Mouse (Mus musculus): Measurements from ENCODE around the gene Gstm6. TPM values are rescaled to one million over a fixed set of nuclear protein-coding genes. Genes with fewer than 3 reads are reported as not detected.
A peak's percentile ranks its signal among the peaks of the same experiment; 100 is the strongest.

Gstm6 gene
- polyA plus RNA-seq, 1 experiment from 2014 or later = 3.9 TPM

DNA sequence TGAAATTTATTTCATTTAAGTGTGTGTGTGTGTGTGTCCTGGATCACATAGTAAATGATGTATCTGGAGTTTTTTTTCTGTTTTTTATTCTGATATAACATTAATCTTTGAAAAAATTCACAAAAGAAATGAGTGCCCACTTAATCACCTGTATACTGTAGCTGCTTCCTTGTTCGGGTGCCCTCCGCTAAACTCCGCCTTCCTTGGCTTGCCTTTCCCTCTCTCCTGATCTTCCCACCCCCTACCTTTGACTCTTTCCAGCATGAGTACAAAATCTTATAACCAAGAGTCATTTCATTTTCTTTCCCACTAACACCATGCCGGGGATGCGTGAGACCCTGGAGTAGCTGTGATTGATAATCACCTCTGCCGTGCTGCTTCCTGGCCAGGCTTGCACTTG is 11.4 kb downstream of the Gstm6 start:
- Histone ChIP-seq H3K27ac (ENCODE audit: low read length) (no peak overlapping the region), H3K36me3 (ENCODE audit: control insufficient read depth, insufficient read depth, low read length) (no peaks in the 10 kb centered on the region), H3K4me2 (ENCODE audit: low read depth, low read length) (no peak overlapping the region), H3K4me1 (replicated peaks; ENCODE audit: control insufficient read depth, insufficient read depth, low read length) (peaks cover 8% of the 10 kb centered on the region), H3K4me3 (ENCODE audit: low read length) (no peak overlapping the region), H3K9me3 (ENCODE audit: control insufficient read depth, low read length) (no peaks in the 10 kb centered on the region), H3K9ac (ENCODE audit: low read length) (no peak overlapping the region), H3K27me3 (ENCODE audit: control insufficient read depth, insufficient read depth, low read depth, low read length) (no peaks in the 10 kb centered on the region)
- ATAC-seq (ENCODE audit: low read depth) = no peak
- 51% methylated on average over 6 of the region's 6 CpGs for WGBS

DNA sequence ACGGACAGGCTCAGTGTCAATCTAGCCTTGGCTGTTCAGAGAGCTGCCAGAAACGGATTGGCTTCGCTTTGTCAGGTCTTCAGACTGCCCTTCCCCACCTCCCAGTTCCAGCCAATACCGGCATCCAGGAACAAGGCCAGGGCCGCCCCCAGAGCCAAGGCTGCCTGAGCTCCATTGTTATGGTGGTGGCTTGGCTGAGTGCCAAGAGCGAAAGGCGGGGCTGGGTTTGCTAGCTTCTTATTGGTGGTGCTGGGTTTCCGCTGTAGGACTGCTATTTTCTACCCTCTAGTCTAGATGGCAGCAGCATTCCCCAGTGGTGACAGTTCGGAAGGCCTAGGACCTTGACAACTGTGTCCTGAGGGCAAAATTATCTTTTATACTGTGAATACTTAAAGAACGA is 11.9 kb downstream of the Gstm6 start, which contains the start of gene Gstm7:
TSS of gene Gstm7 (minus strand) at position 148 of the 400 bp plus-strand sequence.
- H3K4me3 ChIP-seq (ENCODE audit: low read length) = peak within 1 kb of the TSS; percentile 33
- peaks cover 8% of the 10 kb centered on the region for H3K4me1 ChIP-seq (replicated peaks; ENCODE audit: control insufficient read depth, insufficient read depth, low read length)
- 2% methylated on average over 10 of the region's 10 CpGs for WGBS
- peak within 1 kb of the TSS; percentile 28; the same call in 1 of the 2 replicates for H3K27ac ChIP-seq (ENCODE audit: low read length)
- H3K36me3 ChIP-seq (ENCODE audit: control insufficient read depth, insufficient read depth, low read length) = no peaks in the 10 kb centered on the region
- H3K27me3 ChIP-seq (ENCODE audit: control insufficient read depth, insufficient read depth, low read depth, low read length) = no peaks in the 10 kb centered on the region
- H3K9me3 ChIP-seq (ENCODE audit: control insufficient read depth, low read length) = no peaks in the 10 kb centered on the region
- peak; percentile 97 for ATAC-seq (ENCODE audit: low read depth)
- 0 out of 2 replicates have a peak within 1 kb of the TSS, but pooled peaks have one; percentile 38 for H3K9ac ChIP-seq (ENCODE audit: low read length)
- H3K4me2 ChIP-seq (ENCODE audit: low read depth, low read length) = peak within 1 kb of the TSS; percentile 50

DNA sequence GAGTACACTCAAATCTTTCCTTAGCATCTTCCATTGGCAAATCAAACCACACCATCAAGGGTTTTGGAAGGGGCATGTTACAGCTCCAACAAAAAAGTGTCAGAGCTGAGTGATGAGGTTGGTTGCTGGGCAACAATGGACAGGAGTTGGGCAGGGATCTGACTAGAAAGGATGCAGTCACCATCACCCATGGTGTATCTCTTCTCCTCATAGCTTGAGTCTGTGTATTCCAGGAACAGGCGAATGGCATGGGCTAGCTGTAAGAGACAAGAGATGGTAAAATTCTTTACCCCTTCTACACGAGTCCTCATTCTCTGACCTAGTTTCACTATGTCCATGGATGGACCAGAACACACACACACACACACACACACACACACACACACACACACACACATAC is 12.4 kb downstream of the Gstm6 start:
- no peak for ATAC-seq (ENCODE audit: low read depth)
- 58% methylated on average over 2 of the region's 2 CpGs for WGBS

DNA sequence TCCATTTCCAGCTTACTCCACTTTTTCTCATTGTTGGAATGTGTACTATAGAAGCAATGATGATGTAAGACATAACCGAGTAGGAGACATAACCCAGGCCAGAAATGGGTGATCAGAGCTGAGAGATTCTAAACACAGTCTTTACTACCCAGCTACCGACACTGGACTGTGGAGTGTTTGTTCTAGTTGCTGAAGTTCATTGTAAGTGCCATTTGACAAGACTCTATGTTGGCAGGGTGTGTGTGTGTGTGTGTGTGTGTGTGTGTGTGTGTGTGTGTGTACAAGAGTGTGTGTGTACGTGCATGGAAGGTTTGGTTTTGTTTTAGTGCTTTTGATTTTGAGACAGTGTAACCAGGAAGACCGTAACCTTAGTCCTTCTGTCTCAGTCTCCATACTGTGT is 13.8 kb downstream of the Gstm6 start:
- H3K36me3 ChIP-seq (ENCODE audit: control insufficient read depth, insufficient read depth, low read length) = no peaks in the 10 kb centered on the region
- WGBS = 52% methylated on average over 4 of the region's 4 CpGs
- no peaks in the 10 kb centered on the region for H3K27me3 ChIP-seq (ENCODE audit: control insufficient read depth, insufficient read depth, low read depth, low read length)
- peaks cover 8% of the 10 kb centered on the region for H3K4me1 ChIP-seq (replicated peaks; ENCODE audit: control insufficient read depth, insufficient read depth, low read length)
- H3K4me3 ChIP-seq (ENCODE audit: low read length) = no peak overlapping the region
- no peak overlapping the region for H3K27ac ChIP-seq (ENCODE audit: low read length)
- H3K4me2 ChIP-seq (ENCODE audit: low read depth, low read length) = no peak overlapping the region
- no peaks in the 10 kb centered on the region for H3K9me3 ChIP-seq (ENCODE audit: control insufficient read depth, low read length)
- H3K9ac ChIP-seq (ENCODE audit: low read length) = no peak overlapping the region
- no peak for ATAC-seq (ENCODE audit: low read depth)

More for the DNA sequence above, 12.4 kb downstream of the Gstm6 start:
- no peaks in the 10 kb centered on the region for H3K36me3 ChIP-seq (ENCODE audit: control insufficient read depth, insufficient read depth, low read length)
- peaks cover 8% of the 10 kb centered on the region for H3K4me1 ChIP-seq (replicated peaks; ENCODE audit: control insufficient read depth, insufficient read depth, low read length)
- peak overlapping the region; percentile 28; the same call in 1 of the 2 replicates for H3K27ac ChIP-seq (ENCODE audit: low read length)
- H3K27me3 ChIP-seq (ENCODE audit: control insufficient read depth, insufficient read depth, low read depth, low read length) = no peaks in the 10 kb centered on the region
- peak overlapping the region; percentile 50 for H3K4me2 ChIP-seq (ENCODE audit: low read depth, low read length)
- 0 out of 2 replicates have a peak overlapping the region, but pooled peaks have one; percentile 38 for H3K9ac ChIP-seq (ENCODE audit: low read length)
- H3K4me3 ChIP-seq (ENCODE audit: low read length) = peak overlapping the region; percentile 33
- no peaks in the 10 kb centered on the region for H3K9me3 ChIP-seq (ENCODE audit: control insufficient read depth, low read length)

DNA sequence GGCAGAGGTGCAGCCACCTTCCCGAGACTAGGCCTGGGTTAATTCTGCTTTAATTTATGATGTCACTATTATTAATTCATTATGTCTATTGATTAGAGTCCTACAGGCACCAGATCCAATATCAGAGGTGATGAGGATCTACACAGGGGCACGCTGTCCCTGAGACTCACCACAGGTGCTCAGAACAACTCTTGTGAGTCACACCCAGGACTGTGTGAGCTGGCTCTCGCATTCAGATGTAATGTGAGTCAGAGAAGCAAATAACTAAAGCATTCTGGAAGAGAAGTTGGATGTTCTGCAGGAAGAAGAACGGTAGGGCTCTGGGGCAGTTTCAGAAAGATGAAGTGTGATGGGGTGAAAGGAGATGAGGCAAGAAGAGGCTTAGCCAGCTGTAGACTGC is 14.3 kb downstream of the Gstm6 start:
- Histone ChIP-seq H3K4me1 (replicated peaks; ENCODE audit: control insufficient read depth, insufficient read depth, low read length) (peaks cover 8% of the 10 kb centered on the region), H3K4me3 (ENCODE audit: low read length) (no peak overlapping the region), H3K27me3 (ENCODE audit: control insufficient read depth, insufficient read depth, low read depth, low read length) (no peaks in the 10 kb centered on the region), H3K9me3 (ENCODE audit: control insufficient read depth, low read length) (no peaks in the 10 kb centered on the region), H3K36me3 (ENCODE audit: control insufficient read depth, insufficient read depth, low read length) (no peaks in the 10 kb centered on the region), H3K4me2 (ENCODE audit: low read depth, low read length) (no peak overlapping the region), H3K9ac (ENCODE audit: low read length) (no peak overlapping the region), H3K27ac (ENCODE audit: low read length) (no peak overlapping the region)
- no peak for ATAC-seq (ENCODE audit: low read depth)
- WGBS = 65% methylated on average over 4 of the region's 4 CpGs

DNA sequence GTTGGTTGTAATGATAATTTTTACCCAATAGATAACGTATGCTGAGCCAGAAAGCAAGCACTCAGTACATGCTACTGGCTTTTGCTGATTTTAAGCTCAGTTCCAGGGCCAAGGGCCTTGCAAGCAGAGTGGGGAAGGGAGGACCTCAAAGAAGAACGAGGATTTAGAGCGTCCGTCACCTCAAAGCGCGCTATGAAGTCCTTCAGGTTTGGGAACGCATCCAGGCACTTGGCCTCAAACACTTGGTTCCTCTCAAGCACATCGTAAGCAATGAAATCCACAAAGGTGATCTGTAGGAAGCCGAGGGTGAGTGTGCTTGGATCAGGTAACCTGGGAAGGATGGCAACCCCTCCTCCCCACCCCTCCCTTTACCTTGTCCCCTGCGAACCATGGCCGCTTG is 14.9 kb downstream of the Gstm6 start:
- H3K9ac ChIP-seq (ENCODE audit: low read length) = no peak overlapping the region
- ATAC-seq (ENCODE audit: low read depth) = no peak
- H3K9me3 ChIP-seq (ENCODE audit: control insufficient read depth, low read length) = no peaks in the 10 kb centered on the region
- H3K4me2 ChIP-seq (ENCODE audit: low read depth, low read length) = no peak overlapping the region
- no peak overlapping the region for H3K27ac ChIP-seq (ENCODE audit: low read length)
- 60% methylated on average over 11 of the region's 11 CpGs for WGBS
- H3K4me1 ChIP-seq (replicated peaks; ENCODE audit: control insufficient read depth, insufficient read depth, low read length) = peaks cover 8% of the 10 kb centered on the region
- H3K4me3 ChIP-seq (ENCODE audit: low read length) = no peak overlapping the region
- H3K36me3 ChIP-seq (ENCODE audit: control insufficient read depth, insufficient read depth, low read length) = no peaks in the 10 kb centered on the region
- no peaks in the 10 kb centered on the region for H3K27me3 ChIP-seq (ENCODE audit: control insufficient read depth, insufficient read depth, low read depth, low read length)

DNA sequence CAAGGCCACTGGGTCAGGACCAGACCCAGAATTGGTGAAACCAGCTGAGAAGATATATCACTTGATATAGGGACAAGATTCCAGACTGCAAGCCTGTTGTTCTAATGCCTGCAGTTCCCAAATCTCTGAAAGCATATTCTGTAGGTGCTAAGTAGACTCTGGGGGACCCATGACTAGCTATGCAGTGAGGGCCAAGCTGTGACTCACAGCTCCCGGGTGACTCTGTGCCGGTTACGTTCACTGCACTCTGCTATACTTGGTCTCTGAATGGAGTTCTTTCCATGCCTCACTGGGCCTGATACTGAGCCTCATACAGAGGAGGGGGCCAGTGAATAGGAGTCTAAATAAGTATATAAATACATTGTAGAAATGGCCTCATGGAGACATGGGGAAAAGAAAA is 15.7 kb downstream of the Gstm6 start:
- 90% methylated on average over 3 of the region's 3 CpGs for WGBS
- Histone ChIP-seq H3K4me2 (ENCODE audit: low read depth, low read length) (no peak overlapping the region), H3K36me3 (ENCODE audit: control insufficient read depth, insufficient read depth, low read length) (no peaks in the 10 kb centered on the region), H3K27me3 (ENCODE audit: control insufficient read depth, insufficient read depth, low read depth, low read length) (no peaks in the 10 kb centered on the region), H3K4me3 (ENCODE audit: low read length) (no peak overlapping the region), H3K9me3 (ENCODE audit: control insufficient read depth, low read length) (no peaks in the 10 kb centered on the region), H3K4me1 (replicated peaks; ENCODE audit: control insufficient read depth, insufficient read depth, low read length) (peaks cover 8% of the 10 kb centered on the region), H3K27ac (ENCODE audit: low read length) (no peak overlapping the region), H3K9ac (ENCODE audit: low read length) (no peak overlapping the region)
- no peak for ATAC-seq (ENCODE audit: low read depth)

DNA sequence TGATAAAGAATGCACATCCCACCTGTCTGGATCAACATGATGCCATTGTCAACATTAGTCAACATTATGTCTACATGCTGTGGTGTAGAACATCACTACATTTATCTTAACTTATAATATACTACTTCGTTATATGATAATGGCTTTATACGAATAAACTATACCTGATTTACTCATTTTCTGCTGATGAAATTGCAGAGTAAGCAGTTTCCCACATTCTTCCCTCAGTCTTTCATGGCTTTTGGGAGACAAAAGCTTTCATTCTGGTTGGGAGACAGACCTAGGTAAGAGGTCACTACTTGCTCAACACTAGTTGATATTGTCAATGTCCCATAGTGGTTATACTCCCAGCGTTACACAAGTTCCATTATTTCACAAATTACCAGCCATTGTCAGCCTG is 18.2 kb downstream of the Gstm6 start:
- H3K9ac ChIP-seq (ENCODE audit: low read length) = no peak overlapping the region
- no peak overlapping the region for H3K27ac ChIP-seq (ENCODE audit: low read length)
- no peaks in the 10 kb centered on the region for H3K36me3 ChIP-seq (ENCODE audit: control insufficient read depth, insufficient read depth, low read length)
- no peaks in the 10 kb centered on the region for H3K27me3 ChIP-seq (ENCODE audit: control insufficient read depth, insufficient read depth, low read depth, low read length)
- WGBS = 86% methylated on average over 3 of the region's 3 CpGs
- peaks cover 8% of the 10 kb centered on the region for H3K4me1 ChIP-seq (replicated peaks; ENCODE audit: control insufficient read depth, insufficient read depth, low read length)
- no peak for ATAC-seq (ENCODE audit: low read depth)
- H3K4me2 ChIP-seq (ENCODE audit: low read depth, low read length) = no peak overlapping the region
- no peaks in the 10 kb centered on the region for H3K9me3 ChIP-seq (ENCODE audit: control insufficient read depth, low read length)
- H3K4me3 ChIP-seq (ENCODE audit: low read length) = no peak overlapping the region

DNA sequence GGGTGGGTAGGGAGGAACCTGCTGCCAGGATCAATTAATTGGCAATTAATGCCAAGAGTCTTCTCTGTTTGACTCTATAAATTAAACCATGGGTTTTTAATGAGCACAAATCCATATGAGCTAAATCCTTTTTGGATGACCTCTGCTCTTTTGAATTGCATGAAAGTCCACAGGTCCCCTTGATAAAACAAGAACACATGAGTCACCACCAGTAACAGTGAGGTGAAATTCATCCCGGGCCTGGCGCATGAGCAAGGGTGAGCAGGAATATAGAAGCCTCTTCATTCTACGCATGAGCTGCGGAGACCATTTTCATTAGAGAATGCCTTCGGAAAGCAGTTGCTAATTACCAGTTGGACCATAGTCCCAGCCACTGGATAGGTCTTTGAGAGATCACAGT is 23.2 kb downstream of the Gstm6 start:
- 91% methylated on average over 5 of the region's 5 CpGs for WGBS
- Histone ChIP-seq H3K9ac (ENCODE audit: low read length) (no peak overlapping the region), H3K4me1 (replicated peaks; ENCODE audit: control insufficient read depth, insufficient read depth, low read length) (no peaks in the 10 kb centered on the region), H3K27ac (ENCODE audit: low read length) (no peak overlapping the region), H3K36me3 (ENCODE audit: control insufficient read depth, insufficient read depth, low read length) (no peaks in the 10 kb centered on the region), H3K4me2 (ENCODE audit: low read depth, low read length) (no peak overlapping the region), H3K9me3 (ENCODE audit: control insufficient read depth, low read length) (no peaks in the 10 kb centered on the region), H3K27me3 (ENCODE audit: control insufficient read depth, insufficient read depth, low read depth, low read length) (no peaks in the 10 kb centered on the region), H3K4me3 (ENCODE audit: low read length) (no peak overlapping the region)
- ATAC-seq (ENCODE audit: low read depth) = no peak

All from lung, embryonic 16.5 days (tissue).